ENCODE assay signal across 9 mouse cellular contexts in the genomic region with DNA sequence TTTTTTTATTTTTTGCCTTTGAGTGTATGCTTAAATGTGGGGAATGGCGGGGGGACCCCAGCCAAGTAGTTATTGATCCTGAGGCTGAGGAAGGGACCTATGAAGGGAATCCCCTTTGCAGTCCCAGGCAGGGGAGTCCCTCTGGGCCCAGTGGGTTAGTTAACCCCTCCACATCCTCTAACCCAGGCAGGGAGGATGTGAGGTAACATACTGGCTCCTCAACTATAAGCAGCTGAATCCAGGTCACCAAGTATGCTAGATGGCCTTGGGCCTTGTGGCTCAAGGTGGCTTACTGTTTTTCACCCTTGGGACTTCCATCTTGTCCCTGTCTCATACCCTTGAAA. TPM values are rescaled to one million over a fixed set of nuclear protein-coding genes. Genes with fewer than 3 reads are reported as not detected.
DNase-seq lines count a peak whose midpoint lies in the region; ATAC-seq and TF ChIP-seq lines count a peak whose summit lies in the region.
"Had no signal": no experiment of that assay in that cellular context is flagged by ENCODE, and none has a peak within 500 bp of the region (broad histone marks: within the 10 kb centered on the region; RNA-seq: fewer than 3 reads in every experiment).

No protein-coding gene starts in this region.

- TF ChIP-seq POLR2A in cortical plate, adult 2 months (IDR thresholded peaks at IDR 0.05; ENCODE audit: extremely low read depth, insufficient read depth, low read length), result no peak

- ATAC-seq in neural tube, embryonic 14.5 days (ENCODE audit: low read depth), result no peak

- peaks cover 6% of the 10 kb centered on the region; the same call in 1 of the 2 replicates for H3K4me1 ChIP-seq in cortical plate, adult 2 months (ENCODE audit: control insufficient read depth, insufficient read depth, low read length)
- 0 out of 2 replicates have a peak, but pooled peaks cover 8% of the 10 kb centered on the region for H3K4me1 ChIP-seq in neural tube, embryonic 14.5 days (ENCODE audit: control insufficient read depth, insufficient read depth, low read length)

- H3K27ac ChIP-seq in layer of hippocampus, adult 2 months, result peak overlapping the region; percentile 97
- no peak overlapping the region for H3K27ac ChIP-seq in cortical plate, adult 2 months (ENCODE audit: insufficient read depth, low read length)
- no peak overlapping the region for H3K27ac ChIP-seq in neural tube, embryonic 14.5 days (ENCODE audit: low read depth, low read length)

- no peaks in the 10 kb centered on the region for H3K36me3 ChIP-seq in neural tube, embryonic 14.5 days (ENCODE audit: control insufficient read depth, insufficient read depth, low read length)

- no peak overlapping the region for H3K4me3 ChIP-seq in layer of hippocampus, adult 2 months
- H3K4me3 ChIP-seq in cortical plate, adult 2 months (ENCODE audit: insufficient read depth, low read length), result peak overlapping the region; percentile 26; the same call in 1 of the 2 replicates
- H3K4me3 ChIP-seq in neural tube, embryonic 14.5 days (ENCODE audit: low read depth, low read length), result 0 out of 2 replicates have a peak overlapping the region, but pooled peaks have one; percentile 43

- H3K4me2 ChIP-seq in neural tube, embryonic 14.5 days (ENCODE audit: low read depth, low read length), result peak overlapping the region; percentile 76

- no peak for DNase-seq in layer of hippocampus, adult 2 months (ENCODE audit: low spot score in 2 of 2)
- no peak for DNase-seq in layer of hippocampus, postnatal 36 days
- DNase-seq in induced T-regulatory cell, adult 2 months (ENCODE audit: low read depth), result peak; percentile 83
- no peak for DNase-seq in cerebellum, postnatal 25 days
- DNase-seq in left cerebral cortex, postnatal 25 days (ENCODE audit: low spot score in 2 of 2), result no peak
- no peak for DNase-seq in cerebellum, postnatal 4 days (ENCODE audit: low spot score in 2 of 2)
- DNase-seq: adrenal gland, postnatal 25 days had no signal

- 0 out of 2 replicates have a peak overlapping the region, but pooled peaks have one; percentile 13 for H3K9ac ChIP-seq in neural tube, embryonic 14.5 days (replicated peaks; ENCODE audit: low read depth, low read length)

- no peaks in the 10 kb centered on the region for H3K9me3 ChIP-seq in neural tube, embryonic 14.5 days (ENCODE audit: control insufficient read depth, low read length)

- no peaks in the 10 kb centered on the region for H3K27me3 ChIP-seq in neural tube, embryonic 14.5 days (ENCODE audit: control insufficient read depth, insufficient read depth, low read length)

- 100% methylated on average over 1 of the region's 1 CpGs for WGBS in neural tube, embryonic 14.5 days

- intact Hi-C loops in left cerebral cortex, postnatal 25 days (cut with DNase I), result no loop called here

- no peak for TF ChIP-seq CTCF in layer of hippocampus, adult 2 months (conservative IDR thresholded peaks at IDR 0.05)
- no peak for TF ChIP-seq CTCF in cortical plate, adult 2 months (IDR thresholded peaks at IDR 0.05; ENCODE audit: extremely low read depth, insufficient read depth, low read length)

RNA-seq across cellular contexts. Expression of a gene that starts 6.9 kb away (rescaled TPM):
- total RNA-seq in layer of hippocampus, adult 2 months (2021), result 10 to 100 TPM; 39.8 to 54.8 TPM
- 10 to 100 TPM; 53.8 to 63.8 TPM for total RNA-seq in layer of hippocampus, postnatal 36 days (2021)
- 76.6 and 103 TPM in 2 replicates for polyA plus RNA-seq in cortical plate, adult 2 months (2012; rRNA removed)
- polyA plus RNA-seq in neural tube, embryonic 14.5 days (2014; fragmentation: Nextera tagmentation; extraction: Ambion mirVana), result 4.8 and 5.3 TPM in 2 replicates
- total RNA-seq in left cerebral cortex, postnatal 25 days (2021), result 100 to 1,000 TPM; 111 to 133 TPM

RNA-seq across cellular contexts. Expression of a gene that starts 23.1 kb away (rescaled TPM):
- 10 to 100 TPM; 79.5 to 82.7 TPM for total RNA-seq in layer of hippocampus, adult 2 months (2021)
- total RNA-seq in layer of hippocampus, postnatal 36 days (2021), result 10 to 100 TPM; 68.7 to 70.3 TPM
- 39.7 and 41.0 TPM in 2 replicates for polyA plus RNA-seq in cortical plate, adult 2 months (2012; rRNA removed)
- 1.0 and 2.4 TPM in 2 replicates for polyA plus RNA-seq in neural tube, embryonic 14.5 days (2014; fragmentation: Nextera tagmentation; extraction: Ambion mirVana)
- total RNA-seq in left cerebral cortex, postnatal 25 days (2021), result 10 to 100 TPM; 84.2 to 95.8 TPM

RNA-seq across cellular contexts. Expression of a gene that starts 36.9 kb away (rescaled TPM):
- total RNA-seq in layer of hippocampus, adult 2 months (2021), result 10 to 100 TPM; 50.6 to 53.3 TPM
- 10 to 100 TPM; 48.8 to 49.5 TPM for total RNA-seq in layer of hippocampus, postnatal 36 days (2021)
- polyA plus RNA-seq in cortical plate, adult 2 months (2012; rRNA removed), result 55.3 and 56.0 TPM in 2 replicates
- 69.4 and 75.7 TPM in 2 replicates for polyA plus RNA-seq in neural tube, embryonic 14.5 days (2014; fragmentation: Nextera tagmentation; extraction: Ambion mirVana)
- 10 to 100 TPM; 40.3 to 43.6 TPM for total RNA-seq in left cerebral cortex, postnatal 25 days (2021)

RNA-seq across cellular contexts. Expression of a gene that starts 45.9 kb away (rescaled TPM):
- under 1 TPM in 1 of 2 experiments, not detected in 1; 0.54 TPM for total RNA-seq in layer of hippocampus, adult 2 months (2021)
- under 1 TPM; 0.20 to 0.30 TPM for total RNA-seq in layer of hippocampus, postnatal 36 days (2021)
- polyA plus RNA-seq in cortical plate, adult 2 months (2012; rRNA removed), result 0.13 and 0.23 TPM in 2 replicates
- polyA plus RNA-seq in neural tube, embryonic 14.5 days (2014; fragmentation: Nextera tagmentation; extraction: Ambion mirVana), result 0.22 and 0.64 TPM in 2 replicates
- not detected for total RNA-seq in left cerebral cortex, postnatal 25 days (2021)
